Mouse (Mus musculus) liver, adult 2 months (tissue): ENCODE measurements around the gene Lmntd1. TPM values are rescaled to one million over a fixed set of nuclear protein-coding genes. Genes with fewer than 3 reads are reported as not detected.

Experiments used
- DNase-seq: peaks from one replicate; pipeline ENCODE4 v3.0.0-alpha.2; 2011; ENCODE audit warnings: low read depth, low spot score; ENCODE audit errors: extremely low read depth
- H3K27ac ChIP-seq: fragments of 200-500 bp; replicated peaks from 2 replicates; pipeline ENCODE4 v1.5.1; 2012; ENCODE audit warnings: low read depth, mild to moderate bottlenecking, control low read depth, inconsistent platforms, low read length; ENCODE audit not compliant: insufficient read depth
- H3K27me3 ChIP-seq: fragments of 200-500 bp; 2 replicates; pipeline ENCODE4 v1.6.1; 2012; ENCODE audit warnings: mild to moderate bottlenecking, moderate library complexity, low read length, inconsistent platforms; ENCODE audit not compliant: control insufficient read depth, insufficient read depth
- H3K36me3 ChIP-seq: fragments of 200-500 bp; 2 replicates; pipeline ENCODE4 v1.6.1; 2012; ENCODE audit warnings: low read length, inconsistent platforms; ENCODE audit not compliant: control insufficient read depth, insufficient read depth
- H3K4me1 ChIP-seq: fragments of 200-500 bp; 2 replicates; pipeline ENCODE4 v1.6.1; 2011; ENCODE audit warnings: low read length; ENCODE audit not compliant: control insufficient read depth, insufficient read depth
- H3K4me3 ChIP-seq: fragments of 200-500 bp; 2 replicates; pipeline ENCODE4 v1.5.1; 2011; ENCODE audit warnings: low read depth, mild to moderate bottlenecking, control low read depth, low read length, moderate library complexity; ENCODE audit not compliant: insufficient read depth
- H3K79me2 ChIP-seq: fragments of 200-500 bp; 2 replicates; pipeline ENCODE4 v1.6.1; 2012; ENCODE audit warnings: inconsistent platforms, mild to moderate bottlenecking, low read length, moderate library complexity; ENCODE audit not compliant: control insufficient read depth, insufficient read depth
- H3K9ac ChIP-seq: fragments of 200-500 bp; 2 replicates; pipeline ENCODE4 v1.6.1; 2012; ENCODE audit warnings: low read depth, mild to moderate bottlenecking, control low read depth, inconsistent platforms, low read length
- CTCF ChIP-seq: fragments of 200-500 bp; IDR thresholded peaks from 2 replicates; pipeline ENCODE4 v1.5.1; 2011; ENCODE audit warnings: low read depth, low read length, control low read depth
- POLR2A ChIP-seq: fragments of 200-500 bp; IDR thresholded peaks from 2 replicates; pipeline ENCODE4 v1.6.1; 2011; ENCODE audit warnings: low read length, control low read depth; ENCODE audit not compliant: insufficient read depth; ENCODE audit errors: extremely low read depth
- WGBS: fragments of 180-500 bp; shearing (Covaris S2); methylation state at CpG from one replicate; pipeline ENCODE4 v1.1.7; 2018; 5-methylcytosine and 5-hydroxymethylcytosine counted together
- polyA plus RNA-seq: library from polyadenylated mRNA; depleted of rRNA; stranded (reverse); fragments of >200 nt; gene quantifications from 2 replicates; pipeline ENCODE4 v1.2.3, GENCODE M21; 2012
- total RNA-seq: library from RNA; depleted of rRNA; stranded (reverse); fragments of >200 nt; gene quantifications from 2 replicates; pipeline ENCODE4 v1.2.3, GENCODE M21; 2014

Gene Lmntd1
- total and polyA plus RNA-seq, 2 experiments, result not detected

DNA sequence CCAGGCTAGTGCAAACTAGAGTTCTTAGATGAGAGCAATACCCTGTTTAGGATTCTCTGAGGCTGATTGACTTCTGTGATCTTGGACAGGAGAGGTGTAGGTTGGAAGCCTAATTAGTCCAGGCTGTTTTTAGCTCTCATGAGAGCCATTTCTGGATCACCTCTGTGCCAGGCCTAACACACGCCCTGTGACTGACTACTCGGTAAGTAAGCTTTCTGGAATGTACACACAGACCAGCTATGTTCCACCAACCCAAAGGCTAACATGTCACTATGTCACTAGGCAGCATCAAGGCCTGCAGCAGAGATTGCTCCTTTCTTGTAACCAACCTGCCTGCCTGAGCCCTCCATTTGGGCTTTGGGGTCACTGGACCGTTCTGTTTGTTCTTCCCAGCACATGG lies 243.8 kb downstream of the Lmntd1 start:
- no peaks in the 10 kb centered on the region for H3K4me1 ChIP-seq
- 78% methylated on average over 3 of the region's 3 CpGs for WGBS
- no peak for TF ChIP-seq POLR2A
- no peak for TF ChIP-seq CTCF

DNA sequence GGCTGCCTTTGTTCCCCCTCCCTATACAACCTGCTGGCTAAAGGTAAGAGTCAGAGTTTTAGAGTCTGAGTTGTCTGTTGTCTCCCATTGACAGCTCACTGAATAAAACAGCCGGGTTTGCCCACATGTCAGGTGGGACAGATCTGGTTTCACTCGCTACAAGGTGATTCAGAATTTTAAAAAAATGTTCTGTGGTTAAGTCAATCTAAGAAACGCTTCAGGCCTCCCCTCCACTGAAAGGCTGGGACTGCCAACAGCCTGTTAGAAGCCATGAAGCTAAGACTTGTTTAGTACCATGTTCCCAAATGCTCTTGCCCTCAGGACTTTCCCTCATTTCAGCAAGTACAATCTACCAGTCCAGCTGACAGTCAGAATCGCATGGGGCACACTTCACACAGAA lies 244.8 kb downstream of the Lmntd1 start:
- Histone ChIP-seq H3K36me3 (no peaks in the 10 kb centered on the region), H3K79me2 (no peaks in the 10 kb centered on the region), H3K4me1 (no peaks in the 10 kb centered on the region), H3K9ac (no peak overlapping the region), H3K4me3 (no peak overlapping the region), H3K27ac (no peak overlapping the region), H3K27me3 (no peaks in the 10 kb centered on the region)
- DNase-seq, result no peak
- 69% methylated on average over 4 of the region's 4 CpGs for WGBS
- TF ChIP-seq CTCF (no peak), POLR2A (no peak)

More for the DNA sequence above, 243.8 kb downstream of the Lmntd1 start:
- Histone ChIP-seq H3K27me3 (no peaks in the 10 kb centered on the region), H3K9ac (no peak overlapping the region), H3K36me3 (no peaks in the 10 kb centered on the region), H3K4me3 (no peak overlapping the region), H3K27ac (no peak overlapping the region), H3K79me2 (no peaks in the 10 kb centered on the region)
- DNase-seq, result no peak

DNA sequence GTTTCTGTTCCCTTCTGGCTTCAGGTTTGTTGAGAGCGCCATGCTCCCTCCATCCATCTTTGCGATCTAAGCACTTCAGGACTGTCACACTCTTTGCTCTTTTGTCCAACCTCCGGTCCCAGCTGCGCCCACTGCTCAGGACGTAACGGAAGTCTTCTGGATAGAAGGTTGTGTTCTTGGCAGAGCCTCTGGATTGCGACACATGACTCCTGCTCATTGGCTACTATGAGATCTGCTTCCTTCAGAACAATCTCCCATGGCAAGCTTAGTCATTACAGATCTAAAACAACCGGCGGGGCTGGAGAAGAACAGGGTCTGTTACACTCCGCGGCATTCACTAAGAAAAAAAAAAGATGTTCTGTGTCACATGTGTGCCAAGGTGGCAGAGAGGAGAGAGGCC lies 247.6 kb downstream of the Lmntd1 start:
- no peak overlapping the region for H3K4me3 ChIP-seq
- H3K79me2 ChIP-seq, result no peaks in the 10 kb centered on the region
- TF ChIP-seq CTCF, result no peak
- TF ChIP-seq POLR2A, result no peak
- 75% methylated on average over 11 of the region's 11 CpGs for WGBS
- no peaks in the 10 kb centered on the region for H3K36me3 ChIP-seq
- H3K27ac ChIP-seq, result no peak overlapping the region
- H3K27me3 ChIP-seq, result no peaks in the 10 kb centered on the region
- H3K4me1 ChIP-seq, result peaks cover 1% of the 10 kb centered on the region; the same call in 1 of the 2 replicates
- DNase-seq, result peak; percentile 32
- H3K9ac ChIP-seq, result no peak overlapping the region

DNA sequence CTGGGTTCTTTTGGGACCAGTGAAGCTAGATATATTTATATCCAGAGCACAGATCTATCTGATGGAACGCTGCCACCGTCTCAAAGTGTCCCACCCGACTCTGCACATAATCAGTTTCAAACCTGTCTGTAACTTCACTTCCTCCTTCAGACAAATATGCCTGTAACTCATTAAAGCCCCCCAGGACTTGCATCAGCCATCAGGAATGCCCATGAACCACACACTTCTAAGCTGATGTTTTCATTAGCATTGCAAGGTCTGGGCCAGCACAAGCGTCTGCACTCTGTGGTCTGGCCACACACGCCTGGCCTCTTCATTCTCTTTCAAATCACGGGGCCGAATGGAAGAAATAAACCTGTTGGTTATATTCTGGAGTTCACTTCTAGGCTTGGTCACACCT lies 250.4 kb downstream of the Lmntd1 start:
- H3K27ac ChIP-seq, result no peak overlapping the region
- TF ChIP-seq CTCF, result no peak
- TF ChIP-seq POLR2A, result no peak
- H3K4me3 ChIP-seq, result no peak overlapping the region
- no peaks in the 10 kb centered on the region for H3K27me3 ChIP-seq
- H3K4me1 ChIP-seq, result peaks cover 3% of the 10 kb centered on the region; the same call in 1 of the 2 replicates
- DNase-seq, result no peak
- H3K79me2 ChIP-seq, result no peaks in the 10 kb centered on the region
- 92% methylated on average over 7 of the region's 7 CpGs for WGBS
- H3K36me3 ChIP-seq, result no peaks in the 10 kb centered on the region
- no peak overlapping the region for H3K9ac ChIP-seq

DNA sequence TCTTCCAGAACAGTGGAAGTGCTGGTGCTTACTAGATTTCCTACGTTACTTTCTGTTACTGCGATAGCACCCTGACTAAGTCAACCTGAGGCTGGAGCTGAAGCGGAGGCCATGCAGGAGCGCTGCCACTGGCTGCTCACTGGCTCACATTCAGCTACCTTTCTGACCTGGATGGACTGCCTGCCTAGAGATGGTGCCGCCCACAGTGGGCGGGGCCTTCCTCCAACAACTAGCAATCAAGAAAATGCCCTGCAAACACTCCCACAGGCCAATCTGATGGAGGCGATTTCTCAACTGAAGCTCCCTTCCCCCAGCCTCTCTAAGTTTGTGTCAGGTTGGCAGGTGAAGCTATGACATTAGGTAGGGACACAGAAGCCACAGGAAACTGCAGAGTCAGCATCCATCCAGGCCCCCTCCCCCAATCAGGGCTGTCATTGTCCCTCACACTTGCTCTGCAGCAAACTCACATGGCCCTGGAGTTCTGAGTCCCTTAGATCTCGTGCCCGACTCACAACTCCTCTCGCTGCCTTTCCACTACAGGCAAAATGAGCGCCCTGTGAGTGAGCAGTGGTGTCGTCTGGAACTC lies 252.9 kb downstream of the Lmntd1 start:
- DNase-seq, result peak; percentile 97
- H3K79me2 ChIP-seq, result no peaks in the 10 kb centered on the region
- 36% methylated on average over 12 of the region's 12 CpGs for WGBS
- H3K9ac ChIP-seq, result 0 out of 2 replicates have a peak overlapping the region, but pooled peaks have one; percentile 20
- peaks cover 3% of the 10 kb centered on the region; the same call in 1 of the 2 replicates for H3K4me1 ChIP-seq
- H3K4me3 ChIP-seq, result no peak overlapping the region
- no peaks in the 10 kb centered on the region for H3K27me3 ChIP-seq
- H3K27ac ChIP-seq, result peak overlapping the region; percentile 47
- TF ChIP-seq CTCF (no peak), POLR2A (peak; percentile 68)
- no peaks in the 10 kb centered on the region for H3K36me3 ChIP-seq
